Comparison of ENCODE assay signal across 27 mouse cellular contexts in the genomic region with DNA sequence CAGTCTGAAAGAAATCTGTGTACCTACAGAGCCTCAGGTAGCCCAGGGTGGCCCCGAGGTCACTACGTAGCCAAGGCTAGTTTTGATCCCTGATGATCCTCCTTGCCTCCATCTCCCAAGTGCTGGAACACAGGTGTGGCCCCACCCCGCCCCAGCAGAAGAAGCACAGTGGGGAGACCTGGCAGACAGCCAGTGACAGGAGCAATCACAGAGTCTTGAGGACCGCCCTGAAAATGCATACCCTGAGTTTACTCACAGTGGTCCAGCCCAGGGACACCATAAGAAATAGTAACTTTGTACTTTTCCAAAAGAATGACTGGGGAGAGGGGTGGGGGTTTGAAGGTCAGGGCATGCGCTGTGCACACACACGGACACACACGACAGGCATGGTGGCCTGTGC. TPM values are rescaled to one million over a fixed set of nuclear protein-coding genes. Genes with fewer than 3 reads are reported as not detected.
A peak's percentile ranks its signal among the peaks of the same experiment; 100 is the strongest.
DNase-seq lines count a peak whose midpoint lies in the region; ATAC-seq and TF ChIP-seq lines count a peak whose summit lies in the region.
"Had no signal": no experiment of that assay in that cellular context is flagged by ENCODE, and none has a peak within 500 bp of the region (broad histone marks: within the 10 kb centered on the region; RNA-seq: fewer than 3 reads in every experiment).

No protein-coding gene starts in this region.

- H3K27me3 ChIP-seq in cerebellum, adult 2 months (ENCODE audit: control insufficient read depth, insufficient read depth, low read length) = no peaks in the 10 kb centered on the region
- H3K27me3 ChIP-seq: embryonic facial prominence, embryonic 12.5 days; embryonic facial prominence, embryonic 15.5 days; heart, embryonic 12.5 days; heart, embryonic 15.5 days; hindbrain, embryonic 13.5 days; intestine, embryonic 15.5 days had no signal

- TF ChIP-seq POLR2A in cerebellum, adult 2 months (IDR thresholded peaks at IDR 0.05; ENCODE audit: borderline replicate concordance, insufficient read depth, low read length) = no peak

- DNase-seq in cerebellum, adult 11 months = peak; percentile 22
- no peak for DNase-seq in cerebellum, postnatal 14 days
- DNase-seq in cerebellum, adult 2 months = peak; percentile 25 to 37
- peak; percentile 70 for DNase-seq in R1 (ENCODE audit: low read depth, low spot score)
- peak; percentile 36 to 58 for DNase-seq in cerebellum, postnatal 25 days
- DNase-seq in heart, adult 11 months = no peak
- DNase-seq in thymus, postnatal 36 days = no peak
- DNase-seq: adrenal gland, adult 8-10 months; adrenal gland, postnatal 25 days; forebrain, postnatal 0 days; gastrocnemius, adult 2 months; gastrocnemius, postnatal 14 days; heart, adult 18-20 months; heart, postnatal 10 days; heart, postnatal 36 days; kidney, adult 11 months had no signal

- no peak for TF ChIP-seq CTCF in cerebellum, adult 2 months (IDR thresholded peaks at IDR 0.05; ENCODE audit: borderline replicate concordance, insufficient read depth, low read depth, low read length)

- H3K4me1 ChIP-seq in cerebellum, adult 2 months (ENCODE audit: control insufficient read depth, insufficient read depth, low read length) = peaks cover 7% of the 10 kb centered on the region; the same call in 1 of the 2 replicates
- H3K4me1 ChIP-seq: embryonic facial prominence, embryonic 12.5 days; embryonic facial prominence, embryonic 15.5 days; hindbrain, embryonic 10.5 days; hindbrain, embryonic 13.5 days; intestine, embryonic 15.5 days had no signal

- 62% methylated on average over 7 of the region's 7 CpGs for WGBS in cerebellum, adult 2 months

- no peak for ATAC-seq in cerebellum, adult (ENCODE audit: insufficient number of reproducible peaks, low FRiP score, low TSS enrichment)
- ATAC-seq: activated CD4-positive, CD25-positive, alpha-beta regulatory T cell, adult 4 months; forebrain, embryonic 14.5 days; forebrain, postnatal 0 days; hindbrain, embryonic 16.5 days; intestine, embryonic 15.5 days had no signal

- H3K27ac ChIP-seq in cerebellum, adult 2 months (ENCODE audit: insufficient read depth, low read length) = no peak overlapping the region
- H3K27ac ChIP-seq: embryonic facial prominence, embryonic 12.5 days; embryonic facial prominence, embryonic 15.5 days; gastrocnemius, adult 2 months; heart, embryonic 15.5 days; hindbrain, embryonic 10.5 days; hindbrain, embryonic 13.5 days; intestine, embryonic 15.5 days had no signal

- no peak overlapping the region for H3K4me3 ChIP-seq in cerebellum, adult 2 months (replicated peaks; ENCODE audit: insufficient read depth, low read depth, low read length)
- H3K4me3 ChIP-seq: embryonic facial prominence, embryonic 12.5 days; embryonic facial prominence, embryonic 15.5 days; gastrocnemius, adult 2 months; heart, embryonic 12.5 days; heart, embryonic 15.5 days; hindbrain, embryonic 10.5 days; hindbrain, embryonic 13.5 days; intestine, embryonic 15.5 days had no signal

RNA-seq across cellular contexts. Expression of a gene that starts 37.7 kb away (rescaled TPM):
- 35.9 and 36.8 TPM in 2 replicates for polyA plus RNA-seq in cerebellum, adult 2 months (2012; rRNA removed)

RNA-seq across cellular contexts. Expression of a gene that starts 38.2 kb away (rescaled TPM):
- polyA plus RNA-seq in cerebellum, adult 2 months (2012; rRNA removed) = 60.2 and 61.6 TPM in 2 replicates

RNA-seq across cellular contexts. Expression of a gene that starts 48.2 kb away (rescaled TPM):
- 22.0 and 22.1 TPM in 2 replicates for polyA plus RNA-seq in cerebellum, adult 2 months (2012; rRNA removed)

RNA-seq across cellular contexts. Expression of a gene that starts 57.1 kb away (rescaled TPM):
- polyA plus RNA-seq in cerebellum, adult 2 months (2012; rRNA removed) = 0.19 and 0.23 TPM in 2 replicates
- polyA plus RNA-seq: activated CD4-positive, CD25-positive, alpha-beta regulatory T cell, adult 4 months; hindbrain, embryonic 16.5 days had no signal

Comparison
In these comparisons a context has a peak if more than half of its experiments do, and no peak if none do; other contexts are left out.
1. DNase-seq: peak in cerebellum, adult 11 months (single experiment), cerebellum, adult 2 months (2 of 2), R1 (single experiment) and cerebellum, postnatal 25 days (2 of 2); none in cerebellum, postnatal 14 days (0 of 2), heart, adult 11 months (single experiment) and thymus, postnatal 36 days (0 of 2).